Mouse (Mus musculus) c-Kit-positive CD71-negative TER-119-negative erythroid progenitor cells, embryonic 14.5 days (primary cell): ENCODE results near the gene Nudt14.

Experiments used
- DNase-seq: peaks from one replicate; pipeline ENCODE4 v3.0.0-alpha.2; 2013; ENCODE audit warnings: low read depth

Gene Nudt14

GRCm38 (mm10) chr12:112912951-112913745 lies 28.8 kb downstream of the Nudt14 start:
- DNase-seq, result no peak

- DNase-seq, result no peak
Observed at GRCm38 (mm10) chr12:112911701-112912100, 30.2 kb downstream of the Nudt14 start.

DNA sequence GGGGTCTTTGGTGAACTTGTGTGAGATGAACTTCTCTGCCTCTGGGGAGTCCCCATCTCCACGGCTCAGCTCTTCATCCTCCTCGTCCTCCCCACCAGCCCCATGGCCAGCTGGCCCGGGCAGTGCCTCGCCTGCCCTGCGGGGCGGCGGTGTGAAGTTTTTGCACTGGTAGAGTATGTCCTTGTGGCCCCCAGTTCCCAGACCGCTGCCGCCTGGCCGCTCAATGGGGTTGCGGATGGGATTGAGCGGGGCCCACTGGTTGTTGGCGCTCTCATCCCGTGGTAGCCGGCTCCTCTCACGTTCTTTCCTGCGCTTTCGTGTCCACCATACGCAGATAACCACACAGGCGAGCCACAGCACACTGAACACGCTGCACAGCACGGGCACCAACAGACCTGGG lies 32.9 kb downstream of the Nudt14 start:
- DNase-seq, result no peak

DNA sequence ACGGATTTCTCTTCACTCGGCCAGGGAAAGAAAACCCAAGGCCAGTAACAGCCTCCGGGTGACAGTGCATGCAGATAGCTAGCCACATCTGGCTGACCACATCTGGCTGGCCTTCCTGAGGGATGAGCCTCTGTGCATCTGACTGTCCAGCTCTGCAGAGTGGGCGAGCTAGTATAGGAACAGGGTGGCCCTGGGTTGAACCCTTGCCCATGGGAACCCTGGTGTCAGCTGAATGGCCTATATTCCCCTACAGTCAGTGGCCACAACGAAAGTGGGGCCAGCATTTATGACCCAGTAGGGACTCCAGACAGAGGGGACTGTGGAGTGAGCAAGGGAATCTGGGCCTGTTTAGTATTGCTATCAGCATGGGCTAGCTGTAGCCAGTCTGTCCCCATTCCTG lies 36.9 kb downstream of the Nudt14 start:
- DNase-seq, result no peak

GRCm38 (mm10) chr12:112903941-112904340 lies 38.0 kb downstream of the Nudt14 start:
- DNase-seq, result no peak

GRCm38 (mm10) chr12:112900641-112901040 lies 41.3 kb downstream of the Nudt14 start:
- DNase-seq, result no peak

GRCm38 (mm10) chr12:112898960-112899359 lies 43.0 kb downstream of the Nudt14 start:
- DNase-seq, result no peak

GRCm38 (mm10) chr12:112898351-112898750 lies 43.6 kb downstream of the Nudt14 start:
- no peak for DNase-seq

GRCm38 (mm10) chr12:112897522-112898212 lies 44.3 kb downstream of the Nudt14 start:
- peak; percentile 42 for DNase-seq

DNA sequence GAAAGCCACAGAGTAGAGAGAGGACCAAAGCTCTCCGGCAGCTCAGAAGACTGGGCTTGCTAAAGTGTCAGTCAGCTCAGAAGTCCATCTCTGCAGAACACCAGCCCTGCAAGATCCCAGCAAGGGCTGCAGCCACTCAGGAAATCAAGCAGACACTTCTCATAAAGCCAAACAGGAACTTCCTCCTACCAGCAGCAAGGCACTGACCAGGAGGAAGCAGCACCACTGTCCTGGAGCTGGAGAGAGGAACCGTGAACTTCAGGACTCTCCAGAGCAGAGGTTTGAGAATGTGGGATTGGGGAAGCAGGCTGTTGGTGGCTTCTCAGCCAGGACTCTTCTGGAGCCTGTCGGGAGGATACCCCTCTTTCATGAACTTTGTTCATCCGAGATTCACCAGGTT lies 47.0 kb downstream of the Nudt14 start:
- no peak for DNase-seq

GRCm38 (mm10) chr12:112894303-112894884 lies 47.5 kb downstream of the Nudt14 start:
- no peak for DNase-seq

DNA sequence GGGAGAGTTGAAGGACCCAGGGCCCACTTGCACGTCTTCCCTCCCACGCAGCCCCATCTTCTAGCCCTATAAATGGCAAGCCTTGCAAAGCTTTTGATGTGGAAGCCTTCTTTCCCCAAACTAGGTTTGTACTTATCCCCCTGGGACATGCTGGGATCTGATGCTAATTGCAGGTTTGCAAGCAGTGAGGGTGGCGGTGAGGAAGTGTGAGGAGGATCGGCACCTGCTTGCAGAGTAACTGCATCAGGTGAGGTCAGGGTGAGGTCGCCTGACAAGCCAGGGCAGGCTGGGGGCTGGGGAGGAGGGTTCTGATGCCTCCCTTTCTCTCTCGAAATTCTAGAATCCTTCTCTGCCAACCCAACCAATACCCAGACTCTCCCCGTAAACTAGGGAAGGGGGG lies 56.5 kb downstream of the Nudt14 start:
- DNase-seq, result no peak
